Mouse (Mus musculus): ENCODE measurements around the gene Rhox4e. TPM values are rescaled to one million over a fixed set of nuclear protein-coding genes. Genes with fewer than 3 reads are reported as not detected.
"Not testable (repeated sequence)": the region's sequence is repeated elsewhere in the genome, so short reads cannot be mapped to it uniquely, and the experiment has no call there.

Gene Rhox4e
- not detected in 2 replicates for total RNA-seq (2014; fragmentation: Nextera tagmentation)
- not detected in 2 replicates for total RNA-seq (2017)

DNA sequence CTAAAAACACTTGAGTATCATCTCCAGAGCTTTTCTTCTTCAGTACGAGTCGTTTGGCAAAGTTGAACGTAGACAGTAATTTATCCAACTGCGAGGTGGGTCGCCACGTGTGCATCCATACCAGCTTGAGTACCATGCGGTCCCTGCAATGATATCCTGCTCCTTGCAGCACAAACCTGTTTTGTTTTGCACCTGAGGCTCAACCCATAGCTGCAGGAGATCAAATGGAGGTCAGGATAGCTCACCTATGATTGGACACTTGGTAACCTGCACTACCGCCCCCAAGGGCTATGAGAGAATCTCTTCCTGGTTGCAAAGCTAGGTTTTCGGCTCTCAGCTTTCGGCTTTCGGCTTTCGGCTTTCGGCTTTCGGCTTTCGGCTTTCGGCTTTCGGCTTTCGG, at the start of gene Rhox4e:
TSS of gene Rhox4e (plus strand) at position 301 of the 400 bp plus-strand sequence.
- not testable (repeated sequence) for ATAC-seq (replicated peaks; ENCODE audit: poor library complexity, severe bottlenecking)

GRCm38 (mm10) chrX:37514059-37514458, 43.2 kb upstream of the Rhox4e start, which contains the start of gene Rhox4d:
Gene Rhox4d, plus strand, starts transcription at chrX:37514359.
- not testable (repeated sequence) for ATAC-seq (replicated peaks; ENCODE audit: poor library complexity, severe bottlenecking)

DNA sequence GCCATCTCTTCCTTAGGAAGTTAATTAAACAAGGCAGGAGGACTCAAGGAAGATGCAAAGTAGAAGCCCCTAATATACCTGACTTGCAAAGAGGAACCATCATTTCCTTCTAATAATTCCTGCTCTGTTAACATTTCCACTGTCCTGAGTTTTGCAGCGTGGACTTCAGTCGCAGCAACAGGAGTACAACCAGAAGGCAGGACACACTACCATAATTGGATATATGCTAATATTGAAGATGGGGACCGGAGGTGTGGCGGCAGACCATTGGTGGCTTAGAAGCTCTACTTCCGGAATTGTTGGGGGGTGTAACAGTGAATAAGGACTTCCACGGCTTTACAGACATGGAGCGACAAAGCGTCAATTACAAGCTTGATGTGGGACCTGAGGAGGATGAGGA, 27.1 kb upstream of the Rhox4e start, which contains the start of gene Rhox2e:
TSS of gene Rhox2e (plus strand) at position 301 of the 400 bp plus-strand sequence.
- not testable (repeated sequence) for ATAC-seq (replicated peaks; ENCODE audit: poor library complexity, severe bottlenecking)

DNA sequence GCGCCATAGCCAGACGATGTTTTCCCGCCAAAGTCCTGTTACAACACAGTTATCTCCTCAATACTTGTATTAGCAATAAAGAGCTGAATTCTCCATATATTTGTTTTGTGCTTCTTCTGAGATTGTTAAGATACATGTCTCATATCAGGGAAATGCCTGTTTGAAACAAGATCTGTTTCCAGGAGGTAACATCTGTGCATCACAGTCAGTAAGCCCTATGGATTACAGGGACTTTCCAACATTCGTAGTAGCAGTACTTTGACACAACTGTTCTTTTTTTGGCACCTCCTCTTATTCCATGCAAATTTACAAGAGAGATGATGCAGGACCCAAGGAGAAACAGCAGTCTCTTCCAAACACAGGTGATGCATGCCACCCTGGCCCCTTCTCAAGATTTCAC, 15.5 kb upstream of the Rhox4e start, which contains the start of gene Rhox3e:
TSS of gene Rhox3e (plus strand) at position 301 of the 400 bp plus-strand sequence.
- not testable (repeated sequence) for ATAC-seq (replicated peaks; ENCODE audit: poor library complexity, severe bottlenecking)

- not testable (repeated sequence) for ATAC-seq (replicated peaks; ENCODE audit: poor library complexity, severe bottlenecking)
Observed at GRCm38 (mm10) chrX:37571105-37571504, 13.9 kb downstream of the Rhox4e start, which contains the start of gene Rhox2f. Gene Rhox2f, plus strand, starts transcription at chrX:37571405.

- ATAC-seq (replicated peaks; ENCODE audit: poor library complexity, severe bottlenecking), result not testable (repeated sequence)
Observed at GRCm38 (mm10) chrX:37572638-37573037, 15.4 kb downstream of the Rhox4e start.

GRCm38 (mm10) chrX:37580692-37581091, 23.5 kb downstream of the Rhox4e start, which contains the start of gene Rhox3f:
Gene Rhox3f, plus strand, starts transcription at chrX:37580992.
- not testable (repeated sequence) for ATAC-seq (replicated peaks; ENCODE audit: poor library complexity, severe bottlenecking)

GRCm38 (mm10) chrX:37607604-37608003, 50.4 kb downstream of the Rhox4e start, which contains the start of gene Rhox4f:
Gene Rhox4f, minus strand, starts transcription at chrX:37607704.
- not testable (repeated sequence) for ATAC-seq (replicated peaks; ENCODE audit: poor library complexity, severe bottlenecking)

Other genes starting within 250 kb of the Rhox4e start
- gene Rhox3a2, start 177.4 kb upstream of the Rhox4e start, total RNA-seq (2014; fragmentation: Nextera tagmentation), result not detected in 2 replicates
- not detected in 2 replicates for gene Rhox3a2, start 177.4 kb upstream of the Rhox4e start, total RNA-seq (2017)
- not detected in 2 replicates for gene Rhox4a2, start 166.6 kb upstream of the Rhox4e start, total RNA-seq (2014; fragmentation: Nextera tagmentation)
- gene Rhox4a2, start 166.6 kb upstream of the Rhox4e start, total RNA-seq (2017), result not detected in 2 replicates
- not detected in 2 replicates for gene Rhox2b, start 145.3 kb upstream of the Rhox4e start, total RNA-seq (2014; fragmentation: Nextera tagmentation)
- gene Rhox2b, start 145.3 kb upstream of the Rhox4e start, total RNA-seq (2017), result not detected in 2 replicates
- gene Rhox4b, start 124.9 kb upstream of the Rhox4e start, total RNA-seq (2014; fragmentation: Nextera tagmentation), result not detected in 2 replicates
- not detected in 2 replicates for gene Rhox4b, start 124.9 kb upstream of the Rhox4e start, total RNA-seq (2017)
- not detected in 2 replicates for gene Rhox2c, start 103.7 kb upstream of the Rhox4e start, total RNA-seq (2014; fragmentation: Nextera tagmentation)
- not detected in 2 replicates for gene Rhox2c, start 103.7 kb upstream of the Rhox4e start, total RNA-seq (2017)
- not detected in 2 replicates for gene Rhox3c, start 98.8 kb upstream of the Rhox4e start, total RNA-seq (2014; fragmentation: Nextera tagmentation)
- not detected in 2 replicates for gene Rhox3c, start 98.8 kb upstream of the Rhox4e start, total RNA-seq (2017)
- gene Rhox4c, start 77.1 kb upstream of the Rhox4e start, total RNA-seq (2014; fragmentation: Nextera tagmentation), result not detected in 2 replicates
- not detected in 2 replicates for gene Rhox4c, start 77.1 kb upstream of the Rhox4e start, total RNA-seq (2017)
- gene Rhox2d, start 64.0 kb upstream of the Rhox4e start, total RNA-seq (2014; fragmentation: Nextera tagmentation), result not detected in 2 replicates
- gene Rhox2d, start 64.0 kb upstream of the Rhox4e start, total RNA-seq (2017), result not detected in 2 replicates
- gene Rhox4d, start 43.1 kb upstream of the Rhox4e start, total RNA-seq (2014; fragmentation: Nextera tagmentation), result not detected in 2 replicates
- not detected in 2 replicates for gene Rhox4d, start 43.1 kb upstream of the Rhox4e start, total RNA-seq (2017)
- not detected in 2 replicates for gene Rhox2e, start 27.0 kb upstream of the Rhox4e start, total RNA-seq (2014; fragmentation: Nextera tagmentation)
- not detected in 2 replicates for gene Rhox2e, start 27.0 kb upstream of the Rhox4e start, total RNA-seq (2017)
- gene Rhox3e, start 15.4 kb upstream of the Rhox4e start, total RNA-seq (2014; fragmentation: Nextera tagmentation), result not detected in 2 replicates
- gene Rhox3e, start 15.4 kb upstream of the Rhox4e start, total RNA-seq (2017), result not detected in 2 replicates
- not detected in 2 replicates for gene Rhox2f, start 14.0 kb downstream of the Rhox4e start, total RNA-seq (2014; fragmentation: Nextera tagmentation)
- gene Rhox2f, start 14.0 kb downstream of the Rhox4e start, total RNA-seq (2017), result not detected in 2 replicates
- gene Rhox3f, start 23.6 kb downstream of the Rhox4e start, total RNA-seq (2014; fragmentation: Nextera tagmentation), result not detected in 2 replicates
- not detected in 2 replicates for gene Rhox3f, start 23.6 kb downstream of the Rhox4e start, total RNA-seq (2017)
- not detected in 2 replicates for gene Rhox4f, start 50.3 kb downstream of the Rhox4e start, total RNA-seq (2014; fragmentation: Nextera tagmentation)
- not detected in 2 replicates for gene Rhox4f, start 50.3 kb downstream of the Rhox4e start, total RNA-seq (2017)
- not detected in 2 replicates for gene Rhox3g, start 71.2 kb downstream of the Rhox4e start, total RNA-seq (2014; fragmentation: Nextera tagmentation)
- not detected in 2 replicates for gene Rhox3g, start 71.2 kb downstream of the Rhox4e start, total RNA-seq (2017)
- gene Rhox2g, start 86.1 kb downstream of the Rhox4e start, total RNA-seq (2014; fragmentation: Nextera tagmentation), result not detected in 2 replicates
- not detected in 2 replicates for gene Rhox2g, start 86.1 kb downstream of the Rhox4e start, total RNA-seq (2017)
- gene Rhox4g, start 93.9 kb downstream of the Rhox4e start, total RNA-seq (2014; fragmentation: Nextera tagmentation), result not detected in 2 replicates
- not detected in 2 replicates for gene Rhox4g, start 93.9 kb downstream of the Rhox4e start, total RNA-seq (2017)
- not detected in 2 replicates for gene Rhox3h, start 111.4 kb downstream of the Rhox4e start, total RNA-seq (2014; fragmentation: Nextera tagmentation)
- not detected in 2 replicates for gene Rhox3h, start 111.4 kb downstream of the Rhox4e start, total RNA-seq (2017)
- not detected in 2 replicates for gene Rhox2h, start 115.9 kb downstream of the Rhox4e start, total RNA-seq (2014; fragmentation: Nextera tagmentation)
- not detected in 2 replicates for gene Rhox2h, start 115.9 kb downstream of the Rhox4e start, total RNA-seq (2017)
- not detected in 2 replicates for gene Rhox5, start 247.4 kb downstream of the Rhox4e start, total RNA-seq (2014; fragmentation: Nextera tagmentation)
- gene Rhox5, start 247.4 kb downstream of the Rhox4e start, total RNA-seq (2017), result not detected in 2 replicates

Data from granulocyte monocyte progenitor cell, adult 5-6 weeks (primary cell).